Mouse (Mus musculus) granulocyte monocyte progenitor cell, adult 5-6 weeks (primary cell): ENCODE measurements around the gene Amigo1. TPM values are rescaled to one million over a fixed set of nuclear protein-coding genes. Genes with fewer than 3 reads are reported as not detected.

Source experiments
- total RNA-seq, 2 experiments: library from RNA; stranded (forward) in 1 of 2; stranded (reverse) in 1 of 2; fragments of 200-712, 200-1000 nt in 1 of 2; fragments of >200 nt in 1 of 2; fragmentation: Nextera tagmentation in 1 of 2; gene quantifications; 2 replicates each; pipeline ENCODE4 v1.2.3; 2014 to 2017

The Amigo1 gene
- total RNA-seq, 2 experiments from 2014 or later = 1.9 to 2.0 TPM

Other genes with a start within 250 kb of the Amigo1 start
- gene Gstm6, start 242.6 kb upstream of the Amigo1 start, total RNA-seq (2014; fragmentation: Nextera tagmentation) = not detected in 2 replicates
- not detected in 2 replicates for gene Gstm6, start 242.6 kb upstream of the Amigo1 start, total RNA-seq (2017)
- gene Gstm3, start 217.1 kb upstream of the Amigo1 start, total RNA-seq (2014; fragmentation: Nextera tagmentation) = not detected in 2 replicates
- not detected in 2 replicates for gene Gstm3, start 217.1 kb upstream of the Amigo1 start, total RNA-seq (2017)
- gene Gstm2, start 199.9 kb upstream of the Amigo1 start, total RNA-seq (2014; fragmentation: Nextera tagmentation) = 2.2 and 6.2 TPM in 2 replicates
- 4.3 and 5.6 TPM in 2 replicates for gene Gstm2, start 199.9 kb upstream of the Amigo1 start, total RNA-seq (2017)
- gene Gstm1, start 168.4 kb upstream of the Amigo1 start, total RNA-seq (2014; fragmentation: Nextera tagmentation) = 1,142 and 1,261 TPM in 2 replicates
- 468 and 672 TPM in 2 replicates for gene Gstm1, start 168.4 kb upstream of the Amigo1 start, total RNA-seq (2017)
- 21.7 and 31.2 TPM in 2 replicates for gene Gstm4, start 141.4 kb upstream of the Amigo1 start, total RNA-seq (2014; fragmentation: Nextera tagmentation)
- 16.3 and 35.5 TPM in 2 replicates for gene Gstm4, start 141.4 kb upstream of the Amigo1 start, total RNA-seq (2017)
- 126 and 158 TPM in 2 replicates for gene Ampd2, start 99.7 kb upstream of the Amigo1 start, total RNA-seq (2014; fragmentation: Nextera tagmentation)
- gene Ampd2, start 99.7 kb upstream of the Amigo1 start, total RNA-seq (2017) = 54.6 and 69.6 TPM in 2 replicates
- 1.9 and 2.2 TPM in 2 replicates for gene Gnat2, start 93.5 kb upstream of the Amigo1 start, total RNA-seq (2014; fragmentation: Nextera tagmentation)
- 2.5 TPM in 1 of 2 replicates, not detected in the other for gene Gnat2, start 93.5 kb upstream of the Amigo1 start, total RNA-seq (2017)
- gene Gnai3, start 40.2 kb upstream of the Amigo1 start, total RNA-seq (2014; fragmentation: Nextera tagmentation) = 82.3 and 93.1 TPM in 2 replicates
- gene Gnai3, start 40.2 kb upstream of the Amigo1 start, total RNA-seq (2017) = 139 and 189 TPM in 2 replicates
- not detected in 2 replicates for gene Gpr61, start 31.5 kb upstream of the Amigo1 start, total RNA-seq (2014; fragmentation: Nextera tagmentation)
- gene Gpr61, start 31.5 kb upstream of the Amigo1 start, total RNA-seq (2017) = not detected in 2 replicates
- 5.0 and 5.8 TPM in 2 replicates for gene Cyb561d1, start 14.9 kb downstream of the Amigo1 start, total RNA-seq (2014; fragmentation: Nextera tagmentation)
- 3.5 and 3.9 TPM in 2 replicates for gene Cyb561d1, start 14.9 kb downstream of the Amigo1 start, total RNA-seq (2017)
- 6.7 and 6.8 TPM in 2 replicates for gene Atxn7l2, start 24.6 kb downstream of the Amigo1 start, total RNA-seq (2014; fragmentation: Nextera tagmentation)
- gene Atxn7l2, start 24.6 kb downstream of the Amigo1 start, total RNA-seq (2017) = 1.1 and 1.5 TPM in 2 replicates
- gene Sypl2, start 40.3 kb downstream of the Amigo1 start, total RNA-seq (2014; fragmentation: Nextera tagmentation) = not detected in 2 replicates
- gene Sypl2, start 40.3 kb downstream of the Amigo1 start, total RNA-seq (2017) = not detected in 2 replicates
- 258 and 273 TPM in 2 replicates for gene Psma5, start 70.6 kb downstream of the Amigo1 start, total RNA-seq (2014; fragmentation: Nextera tagmentation)
- gene Psma5, start 70.6 kb downstream of the Amigo1 start, total RNA-seq (2017) = 264 and 296 TPM in 2 replicates
- 55.1 and 58.8 TPM in 2 replicates for gene Sort1, start 97.7 kb downstream of the Amigo1 start, total RNA-seq (2014; fragmentation: Nextera tagmentation)
- 45.6 and 50.2 TPM in 2 replicates for gene Sort1, start 97.7 kb downstream of the Amigo1 start, total RNA-seq (2017)
- not detected in 2 replicates for gene Mybphl, start 178.6 kb downstream of the Amigo1 start, total RNA-seq (2014; fragmentation: Nextera tagmentation)
- gene Mybphl, start 178.6 kb downstream of the Amigo1 start, total RNA-seq (2017) = not detected in 2 replicates
- 11.6 and 14.3 TPM in 2 replicates for gene Psrc1, start 197.5 kb downstream of the Amigo1 start, total RNA-seq (2014; fragmentation: Nextera tagmentation)
- gene Psrc1, start 197.5 kb downstream of the Amigo1 start, total RNA-seq (2017) = 12.9 and 16.2 TPM in 2 replicates
- 0.58 and 2.5 TPM in 2 replicates for gene Celsr2, start 229.2 kb downstream of the Amigo1 start, total RNA-seq (2014; fragmentation: Nextera tagmentation)
- 0.04 and 0.15 TPM in 2 replicates for gene Celsr2, start 229.2 kb downstream of the Amigo1 start, total RNA-seq (2017)